Mouse (Mus musculus) adrenal gland, postnatal 25 days (tissue): ENCODE results near the gene Dtx3. TPM values are rescaled to one million over a fixed set of nuclear protein-coding genes. Genes with fewer than 3 reads are reported as not detected.

Experiments
- total RNA-seq: library from RNA; stranded (reverse); gene quantifications from 2 replicates; pipeline ENCODE4 v1.2.3, GENCODE M21; 2021

The Dtx3 gene
- total RNA-seq, 1 experiment from 2014 or later = 96.8 TPM

Other genes starting within 250 kb of the Dtx3 start
- gene Ctdsp2, start 217.0 kb downstream of the Dtx3 start, total RNA-seq = 125 and 197 TPM in 2 replicates
- 3.7 and 3.9 TPM in 2 replicates for gene Avil, start 195.0 kb downstream of the Dtx3 start, total RNA-seq
- gene Tsfm, start 164.9 kb downstream of the Dtx3 start, total RNA-seq = 50.6 and 66.8 TPM in 2 replicates
- 17.6 and 23.0 TPM in 2 replicates for gene Mettl1, start 154.3 kb downstream of the Dtx3 start, total RNA-seq
- gene Eef1akmt3, start 154.2 kb downstream of the Dtx3 start, total RNA-seq = 0.49 TPM in 1 of 2 replicates, not detected in the other
- 0.33 TPM in 1 of 2 replicates, not detected in the other for gene Cyp27b1, start 147.5 kb downstream of the Dtx3 start, total RNA-seq
- 8.6 and 10.9 TPM in 2 replicates for gene March9, start 135.5 kb downstream of the Dtx3 start, total RNA-seq
- 218 and 247 TPM in 2 replicates for gene Cdk4, start 132.2 kb downstream of the Dtx3 start, total RNA-seq
- 103 and 108 TPM in 2 replicates for gene Tspan31, start 125.5 kb downstream of the Dtx3 start, total RNA-seq
- 2.6 and 3.8 TPM in 2 replicates for gene Agap2, start 120.4 kb downstream of the Dtx3 start, total RNA-seq
- 139 and 150 TPM in 2 replicates for gene Os9, start 74.6 kb downstream of the Dtx3 start, total RNA-seq
- 6.8 and 8.5 TPM in 2 replicates for gene B4galnt1, start 30.5 kb downstream of the Dtx3 start, total RNA-seq
- gene Slc26a10, start 15.1 kb downstream of the Dtx3 start, total RNA-seq = 3.2 and 6.0 TPM in 2 replicates
- 27.9 and 28.7 TPM in 2 replicates for gene Arhgef25, start 5.6 kb downstream of the Dtx3 start, total RNA-seq
- gene Pip4k2c, start 15.9 kb upstream of the Dtx3 start, total RNA-seq = 38.4 and 48.8 TPM in 2 replicates
- 8.6 and 13.1 TPM in 2 replicates for gene Kif5a, start 67.6 kb upstream of the Dtx3 start, total RNA-seq
- 159 and 197 TPM in 2 replicates for gene Dctn2, start 70.6 kb upstream of the Dtx3 start, total RNA-seq
- 73.2 and 73.3 TPM in 2 replicates for gene Mbd6, start 93.3 kb upstream of the Dtx3 start, total RNA-seq
- gene Mars, start 116.1 kb upstream of the Dtx3 start, total RNA-seq = 110 and 135 TPM in 2 replicates
- 1.1 and 1.6 TPM in 2 replicates for gene Arhgap9, start 126.2 kb upstream of the Dtx3 start, total RNA-seq
- gene Gli1, start 146.2 kb upstream of the Dtx3 start, total RNA-seq = 2.6 and 4.8 TPM in 2 replicates
- not detected in 2 replicates for gene Inhbe, start 158.7 kb upstream of the Dtx3 start, total RNA-seq
- gene Inhbc, start 174.7 kb upstream of the Dtx3 start, total RNA-seq = 0.67 TPM in 1 of 2 replicates, not detected in the other
- 122 and 149 TPM in 2 replicates for gene R3hdm2, start 184.6 kb upstream of the Dtx3 start, total RNA-seq